Mouse (Mus musculus) midbrain, embryonic 12.5 days (tissue): ENCODE measurements around the gene Spata20. TPM values are rescaled to one million over a fixed set of nuclear protein-coding genes. Genes with fewer than 3 reads are reported as not detected.

Experiments used
- ATAC-seq: fragments of 200-750 bp; cut with Nextera tagmentation; 2 replicates; pipeline ENCODE4 v1.8.0; 2017; ENCODE audit warnings: low read depth, moderate TSS enrichment, moderate library complexity; ENCODE audit not compliant: low FRiP score
- H3K27ac ChIP-seq: fragments of 300-500 bp; sonication (generic); replicated peaks from 2 replicates; pipeline ENCODE4 v1.5.1; 2016; ENCODE audit warnings: mild to moderate bottlenecking
- H3K27me3 ChIP-seq: fragments of 300-500 bp; sonication (generic); 2 replicates; pipeline ENCODE4 v1.6.1; 2016; ENCODE audit warnings: mild to moderate bottlenecking
- H3K36me3 ChIP-seq: fragments of 300-500 bp; sonication (generic); 2 replicates; pipeline ENCODE4 v1.6.1; 2016
- H3K4me1 ChIP-seq: fragments of 300-500 bp; sonication (generic); 2 replicates; pipeline ENCODE4 v1.6.1; 2016
- H3K4me2 ChIP-seq: fragments of 300-500 bp; sonication (generic); replicated peaks from 2 replicates; pipeline ENCODE4 v1.6.1; 2016; ENCODE audit warnings: mild to moderate bottlenecking, moderate library complexity
- H3K4me3 ChIP-seq: fragments of 300-500 bp; sonication (generic); 2 replicates; pipeline ENCODE4 v1.5.1; 2016; ENCODE audit warnings: mild to moderate bottlenecking
- H3K9ac ChIP-seq: fragments of 300-500 bp; sonication (generic); replicated peaks from 2 replicates; pipeline ENCODE4 v1.6.1; 2016; ENCODE audit warnings: mild to moderate bottlenecking, moderate library complexity
- H3K9me3 ChIP-seq: fragments of 300-500 bp; sonication (generic); 2 replicates; pipeline ENCODE4 v1.6.1; 2016; ENCODE audit warnings: mild to moderate bottlenecking
- WGBS: fragments of 180-500 bp; shearing (Covaris S2); methylation state at CpG from one replicate; pipeline ENCODE4 v1.1.7; 2016; 5-methylcytosine and 5-hydroxymethylcytosine counted together
- polyA plus RNA-seq: library from polyadenylated mRNA; unstranded; fragments of >200 nt; fragmentation: Nextera tagmentation; extraction: Ambion mirVana; gene quantifications from 2 replicates; pipeline ENCODE4 v1.2.1, GENCODE M21; 2016

Spata20 gene
- polyA plus RNA-seq, 1 experiment from 2014 or later = 0.36 TPM

- H3K9ac ChIP-seq = no peak overlapping the region
- H3K4me1 ChIP-seq = peaks cover 22% of the 10 kb centered on the region
- H3K9me3 ChIP-seq = no peaks in the 10 kb centered on the region
- no peak overlapping the region for H3K4me3 ChIP-seq
- H3K36me3 ChIP-seq = no peaks in the 10 kb centered on the region
- H3K4me2 ChIP-seq = peak overlapping the region; percentile 60
- ATAC-seq = no peak
- WGBS = 25% methylated on average over 19 of the region's 19 CpGs
- H3K27me3 ChIP-seq = peaks cover 68% of the 10 kb centered on the region
- H3K27ac ChIP-seq = no peak overlapping the region
Measured at GRCm38 (mm10) chr11:94498093-94498996, 12.4 kb upstream of the Spata20 start.

GRCm38 (mm10) chr11:94495415-94495814 is 9.4 kb upstream of the Spata20 start:
- no peak overlapping the region for H3K4me3 ChIP-seq
- 83% methylated on average over 3 of the region's 3 CpGs for WGBS
- peaks cover 72% of the 10 kb centered on the region for H3K27me3 ChIP-seq
- peaks cover 35% of the 10 kb centered on the region for H3K4me1 ChIP-seq
- no peaks in the 10 kb centered on the region for H3K36me3 ChIP-seq
- no peak overlapping the region for H3K27ac ChIP-seq
- H3K9ac ChIP-seq = no peak overlapping the region
- no peak for ATAC-seq
- no peak overlapping the region for H3K4me2 ChIP-seq
- H3K9me3 ChIP-seq = no peaks in the 10 kb centered on the region

GRCm38 (mm10) chr11:94491749-94492099 is 5.7 kb upstream of the Spata20 start:
- Histone ChIP-seq H3K9ac (no peak overlapping the region), H3K36me3 (no peaks in the 10 kb centered on the region), H3K4me3 (peak overlapping the region; percentile 53), H3K27me3 (peaks cover 69% of the 10 kb centered on the region), H3K9me3 (no peaks in the 10 kb centered on the region), H3K27ac (no peak overlapping the region), H3K4me1 (peaks cover 12% of the 10 kb centered on the region), H3K4me2 (peak overlapping the region; percentile 78)
- ATAC-seq = no peak
- 73% methylated on average over 7 of the region's 7 CpGs for WGBS

- peak; percentile 70 for ATAC-seq
- Histone ChIP-seq H3K4me3 (peak overlapping the region; percentile 53), H3K4me2 (peak overlapping the region; percentile 78), H3K9ac (peak overlapping the region; percentile 65), H3K9me3 (no peaks in the 10 kb centered on the region), H3K27me3 (peaks cover 74% of the 10 kb centered on the region), H3K36me3 (no peaks in the 10 kb centered on the region), H3K4me1 (peaks cover 12% of the 10 kb centered on the region), H3K27ac (no peak overlapping the region)
- 5% methylated on average over 55 of the region's 55 CpGs for WGBS
Measured at GRCm38 (mm10) chr11:94491035-94491748, 5.2 kb upstream of the Spata20 start.

GRCm38 (mm10) chr11:94489745-94490144 is 3.8 kb upstream of the Spata20 start:
- ATAC-seq = no peak
- no peaks in the 10 kb centered on the region for H3K9me3 ChIP-seq
- no peaks in the 10 kb centered on the region for H3K36me3 ChIP-seq
- H3K27ac ChIP-seq = no peak overlapping the region
- H3K4me1 ChIP-seq = peaks cover 12% of the 10 kb centered on the region
- H3K4me3 ChIP-seq = no peak overlapping the region
- no peak overlapping the region for H3K9ac ChIP-seq
- WGBS = 39% methylated on average over 4 of the region's 4 CpGs
- no peak overlapping the region for H3K4me2 ChIP-seq
- H3K27me3 ChIP-seq = peaks cover 82% of the 10 kb centered on the region

GRCm38 (mm10) chr11:94488767-94489533 is 3.0 kb upstream of the Spata20 start:
- no peak overlapping the region for H3K4me3 ChIP-seq
- H3K36me3 ChIP-seq = no peaks in the 10 kb centered on the region
- no peak overlapping the region for H3K4me2 ChIP-seq
- H3K9ac ChIP-seq = no peak overlapping the region
- H3K27ac ChIP-seq = no peak overlapping the region
- H3K27me3 ChIP-seq = peaks cover 81% of the 10 kb centered on the region
- ATAC-seq = no peak
- 91% methylated on average over 11 of the region's 11 CpGs for WGBS
- peaks cover 12% of the 10 kb centered on the region for H3K4me1 ChIP-seq
- H3K9me3 ChIP-seq = no peaks in the 10 kb centered on the region

GRCm38 (mm10) chr11:94485223-94485622 is 756 bp downstream of the Spata20 start:
- no peak overlapping the region for H3K4me2 ChIP-seq
- WGBS = 84% methylated on average over 5 of the region's 5 CpGs
- no peak for ATAC-seq
- no peaks in the 10 kb centered on the region for H3K36me3 ChIP-seq
- no peak overlapping the region for H3K9ac ChIP-seq
- no peaks in the 10 kb centered on the region for H3K9me3 ChIP-seq
- H3K4me1 ChIP-seq = no peaks in the 10 kb centered on the region; the same call in 1 of the 2 replicates
- no peak overlapping the region for H3K4me3 ChIP-seq
- peaks cover 73% of the 10 kb centered on the region for H3K27me3 ChIP-seq
- no peak overlapping the region for H3K27ac ChIP-seq

GRCm38 (mm10) chr11:94484636-94485035 is 1.3 kb downstream of the Spata20 start:
- Histone ChIP-seq H3K9ac (no peak overlapping the region), H3K4me1 (no peaks in the 10 kb centered on the region; the same call in 1 of the 2 replicates), H3K4me3 (no peak overlapping the region), H3K27ac (no peak overlapping the region), H3K9me3 (no peaks in the 10 kb centered on the region), H3K27me3 (peaks cover 68% of the 10 kb centered on the region), H3K4me2 (no peak overlapping the region), H3K36me3 (no peaks in the 10 kb centered on the region)
- no peak for ATAC-seq
- WGBS = 87% methylated on average over 9 of the region's 9 CpGs

GRCm38 (mm10) chr11:94483921-94484320 is 2.1 kb downstream of the Spata20 start:
- ATAC-seq = no peak
- H3K9me3 ChIP-seq = no peaks in the 10 kb centered on the region
- no peak overlapping the region for H3K9ac ChIP-seq
- H3K36me3 ChIP-seq = no peaks in the 10 kb centered on the region
- H3K27ac ChIP-seq = no peak overlapping the region
- H3K4me1 ChIP-seq = no peaks in the 10 kb centered on the region; the same call in 1 of the 2 replicates
- WGBS = 83% methylated on average over 14 of the region's 14 CpGs
- no peak overlapping the region for H3K4me3 ChIP-seq
- peaks cover 64% of the 10 kb centered on the region for H3K27me3 ChIP-seq
- H3K4me2 ChIP-seq = no peak overlapping the region

GRCm38 (mm10) chr11:94483436-94483835 is 2.5 kb downstream of the Spata20 start:
- Histone ChIP-seq H3K9me3 (no peaks in the 10 kb centered on the region), H3K4me3 (no peak overlapping the region), H3K9ac (no peak overlapping the region), H3K27me3 (peaks cover 65% of the 10 kb centered on the region), H3K4me1 (no peaks in the 10 kb centered on the region; the same call in 1 of the 2 replicates), H3K27ac (no peak overlapping the region), H3K4me2 (no peak overlapping the region), H3K36me3 (no peaks in the 10 kb centered on the region)
- ATAC-seq = no peak
- WGBS = 85% methylated on average over 11 of the region's 11 CpGs

GRCm38 (mm10) chr11:94482738-94483137 is 3.2 kb downstream of the Spata20 start:
- no peaks in the 10 kb centered on the region; the same call in 1 of the 2 replicates for H3K4me1 ChIP-seq
- no peak for ATAC-seq
- H3K4me2 ChIP-seq = no peak overlapping the region
- H3K27ac ChIP-seq = no peak overlapping the region
- 94% methylated on average over 11 of the region's 11 CpGs for WGBS
- no peak overlapping the region for H3K9ac ChIP-seq
- peaks cover 69% of the 10 kb centered on the region for H3K27me3 ChIP-seq
- H3K36me3 ChIP-seq = no peaks in the 10 kb centered on the region
- H3K4me3 ChIP-seq = no peak overlapping the region
- H3K9me3 ChIP-seq = no peaks in the 10 kb centered on the region
